Mouse (Mus musculus): ENCODE measurements around the gene BC029722.

DNA sequence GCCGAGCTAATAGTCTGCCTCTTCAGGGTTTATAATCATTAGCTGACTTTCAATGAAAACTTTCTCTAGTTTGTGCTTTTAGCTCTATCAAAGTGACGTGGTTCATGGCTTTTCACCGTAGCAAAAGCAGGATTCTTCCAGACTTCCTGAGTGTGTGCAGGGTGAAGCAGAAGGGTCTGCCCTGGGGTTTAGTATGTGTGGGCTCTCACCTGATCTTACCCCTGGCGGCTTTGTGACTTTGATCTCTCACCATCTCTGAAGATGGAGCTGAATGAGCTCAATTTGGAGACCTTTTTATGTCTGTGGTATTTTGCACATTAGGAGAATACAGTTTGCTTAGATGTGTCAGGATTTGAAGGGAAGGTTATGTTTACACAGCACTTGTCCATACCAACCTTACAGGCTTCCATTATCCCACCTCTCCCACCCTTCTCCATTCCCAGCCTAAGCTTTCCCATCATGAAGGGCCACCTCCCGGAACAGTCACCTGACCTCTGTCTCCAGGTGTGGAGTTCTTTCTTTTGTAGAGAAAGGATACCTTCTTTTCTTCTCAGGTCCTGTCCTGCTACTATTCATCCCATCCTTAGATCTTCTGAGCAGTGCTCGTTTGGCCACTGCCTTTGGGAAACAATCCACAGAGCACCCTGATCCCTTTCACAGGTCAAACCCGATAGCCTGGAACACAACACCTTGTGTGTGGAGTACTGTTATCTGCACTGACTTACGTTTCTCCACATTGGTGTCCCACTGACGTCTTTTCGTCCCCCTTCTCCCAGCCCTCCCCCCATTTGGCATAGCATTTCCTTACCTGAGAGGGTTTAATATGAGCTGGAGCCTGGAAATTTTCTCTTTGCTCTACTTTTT is 42.2 kb downstream of the BC029722 start:
- TF ChIP-seq CTCF (IDR thresholded peaks at IDR 0.05; ENCODE audit: extremely low read depth, insufficient read depth, insufficient read length, insufficient replicate concordance) (no peak), POLR2A (IDR thresholded peaks at IDR 0.05; ENCODE audit: low read depth, low read length) (no peak)
